Mouse (Mus musculus): ENCODE results near the gene Agpat3.
"Not testable (repeated sequence)": the region's sequence is repeated elsewhere in the genome, so short reads cannot be mapped to it uniquely, and the experiment has no call there.

Agpat3 gene

DNA sequence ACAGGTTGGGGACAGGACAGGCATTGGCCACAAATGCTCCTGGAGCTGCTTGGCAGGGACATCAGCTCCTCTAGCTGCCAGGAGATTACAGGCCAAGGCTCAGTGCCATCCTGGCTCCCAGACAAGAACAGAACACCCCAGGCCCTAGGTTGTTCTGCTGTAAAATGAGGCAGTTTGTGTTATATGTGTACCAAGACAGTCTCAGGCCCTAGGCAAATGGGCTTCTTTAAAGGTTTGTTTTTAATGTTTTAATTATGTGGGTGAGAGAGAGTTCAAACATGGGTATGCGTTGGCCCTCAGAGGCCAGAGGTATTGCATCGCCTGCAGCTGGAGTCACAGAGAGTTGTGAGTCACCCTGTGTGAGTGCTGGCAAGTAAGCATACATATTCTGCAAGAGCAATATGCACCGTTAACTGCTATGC is 8.0 kb upstream of the Agpat3 start:
- DNase-seq: no peak

DNA sequence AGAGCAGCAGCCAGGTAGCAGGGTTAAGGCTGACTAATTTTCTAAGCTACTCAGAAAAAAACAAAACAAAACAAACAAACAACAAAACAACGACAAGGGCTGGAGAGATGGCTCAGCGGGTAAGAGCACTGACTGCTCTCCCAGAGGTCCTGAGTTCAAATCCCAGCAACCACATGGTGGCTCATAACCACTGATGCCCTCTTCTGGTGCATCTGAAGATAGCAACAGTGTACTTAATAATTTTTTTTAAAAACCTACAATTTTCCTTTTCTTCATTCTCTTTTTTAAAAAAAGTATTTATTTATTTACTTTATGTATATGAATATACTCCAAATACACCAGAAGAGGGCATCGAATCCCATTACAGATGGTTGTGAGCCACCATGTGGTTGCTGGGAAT is 6.7 kb upstream of the Agpat3 start:
- DNase-seq: not testable (repeated sequence)

DNA sequence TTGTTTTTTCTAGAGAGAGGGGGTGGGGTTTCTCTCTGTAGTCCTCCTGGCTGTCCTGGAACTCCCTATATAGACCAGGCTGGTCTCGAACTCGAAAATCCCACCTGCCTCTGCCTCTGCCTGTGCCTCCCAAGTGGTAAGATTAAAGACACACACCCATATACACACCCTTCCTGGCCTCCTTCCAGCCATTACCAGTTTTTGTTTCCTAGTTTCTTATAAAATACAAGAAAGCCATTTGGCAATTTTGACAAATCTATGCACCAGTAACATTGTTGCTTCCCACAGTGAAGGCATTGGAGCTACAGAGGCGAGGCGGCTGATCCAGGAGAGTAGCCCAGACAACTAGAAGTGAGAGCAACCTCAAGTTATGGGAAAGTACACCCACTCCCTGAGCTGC is 6.0 kb upstream of the Agpat3 start:
- no peak for DNase-seq

DNA sequence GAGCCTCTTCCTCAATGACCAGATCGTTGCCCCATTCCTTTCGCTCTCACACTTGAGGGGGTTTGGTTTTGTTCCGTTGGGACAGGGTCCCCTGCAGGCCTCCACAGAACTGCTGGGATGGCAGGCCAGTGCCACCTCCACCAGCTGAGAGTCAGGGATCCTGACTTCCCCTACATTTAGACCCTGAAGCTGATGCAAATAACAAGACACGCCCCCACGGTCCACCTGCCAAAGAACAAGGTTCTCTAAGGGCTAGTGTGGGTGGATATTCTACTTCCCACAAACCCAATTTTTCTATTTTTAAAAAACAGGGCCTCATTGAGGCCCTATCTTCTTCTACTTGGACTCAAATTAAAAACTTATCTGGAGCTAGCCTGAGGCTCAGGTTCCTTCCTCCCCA is 5.5 kb upstream of the Agpat3 start:
- peak; percentile 20 for DNase-seq

DNA sequence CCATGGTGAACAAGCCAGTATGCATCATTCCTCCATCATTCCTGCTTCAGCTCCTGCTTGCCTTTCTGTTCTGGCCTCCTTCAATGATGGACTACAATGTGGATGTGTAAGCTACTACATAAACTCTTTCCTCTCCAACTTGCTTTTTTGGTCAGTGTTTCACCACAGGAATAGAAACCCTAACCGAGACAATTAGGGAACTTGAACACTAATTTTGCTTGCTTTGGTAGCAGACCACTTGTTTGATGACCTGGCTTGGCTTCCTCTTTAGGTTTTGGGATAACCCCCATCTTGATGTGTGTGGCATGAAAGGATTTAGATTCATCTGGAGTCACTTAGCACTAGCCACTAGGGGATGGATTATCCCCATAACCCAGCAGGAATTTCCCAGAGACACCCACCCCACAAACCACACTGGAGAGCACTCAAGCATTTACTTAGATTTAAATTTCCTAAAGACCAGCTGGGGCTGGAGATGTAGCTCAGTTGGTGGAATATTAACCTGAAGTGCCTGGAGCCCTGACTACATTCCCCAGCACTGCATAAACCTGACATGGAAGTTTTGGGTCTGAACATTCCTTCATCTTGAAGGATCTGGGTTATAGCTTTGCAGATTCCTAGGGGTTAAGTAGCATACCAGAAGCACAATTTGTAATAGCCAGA is 3.8 kb upstream of the Agpat3 start:
- DNase-seq: peak; percentile 76

DNA sequence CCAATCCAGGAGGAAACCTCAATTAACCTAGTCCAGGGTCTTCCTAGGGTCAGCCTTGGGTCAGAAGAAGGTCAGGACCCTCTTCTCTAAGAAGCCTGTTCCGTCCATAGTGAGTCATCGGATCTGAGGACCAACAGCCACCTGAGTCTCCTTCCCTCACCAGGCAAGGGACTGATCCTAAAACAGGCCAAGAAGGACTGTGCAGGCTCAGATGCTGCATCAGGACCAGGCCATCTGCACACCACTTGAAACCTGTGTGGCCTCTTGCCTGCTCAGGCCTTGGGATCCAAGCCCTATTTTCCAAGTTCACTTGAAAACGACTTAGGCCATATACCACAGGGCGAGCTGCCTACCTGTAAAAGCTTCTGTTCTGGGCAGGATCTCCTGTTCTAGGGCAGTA is 907 bp upstream of the Agpat3 start:
- DNase-seq: no peak

DNA sequence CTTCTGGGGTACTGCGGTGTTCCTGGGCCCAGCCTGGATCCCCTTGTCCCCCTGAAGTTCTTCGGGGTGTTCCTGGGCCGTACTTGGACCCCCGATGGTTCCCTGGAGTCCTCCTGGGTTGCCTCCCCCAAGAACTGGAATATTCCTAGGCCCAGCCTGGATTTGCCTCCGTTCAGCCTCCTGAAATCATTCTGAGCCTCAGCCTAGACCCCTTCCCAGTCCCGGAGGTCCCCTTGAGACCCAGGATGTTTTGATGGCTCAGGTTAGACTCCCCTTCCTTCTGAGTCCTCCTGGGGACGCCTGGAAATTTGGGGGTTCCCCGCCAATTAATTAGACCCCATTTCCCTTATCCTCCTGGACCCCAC is 359 bp upstream of the Agpat3 start:
- DNase-seq: no peak

DNA sequence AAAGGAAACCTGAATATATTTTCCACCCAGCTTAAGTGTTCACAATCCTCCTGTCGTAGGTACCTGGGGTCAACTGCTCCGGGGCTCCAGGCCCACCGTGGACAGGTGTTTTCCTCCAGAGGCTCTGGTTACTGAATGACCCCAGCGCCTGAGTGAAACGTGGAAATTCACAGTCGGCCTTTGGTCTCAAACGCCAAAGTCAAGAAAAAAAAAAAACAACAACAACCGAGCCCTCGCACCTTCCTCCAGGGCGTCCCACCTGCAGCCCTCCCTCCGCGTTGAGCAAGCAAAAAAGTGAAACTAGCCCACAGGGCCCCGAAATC is 764 bp downstream of the Agpat3 start:
- DNase-seq: peak; percentile 75

DNA sequence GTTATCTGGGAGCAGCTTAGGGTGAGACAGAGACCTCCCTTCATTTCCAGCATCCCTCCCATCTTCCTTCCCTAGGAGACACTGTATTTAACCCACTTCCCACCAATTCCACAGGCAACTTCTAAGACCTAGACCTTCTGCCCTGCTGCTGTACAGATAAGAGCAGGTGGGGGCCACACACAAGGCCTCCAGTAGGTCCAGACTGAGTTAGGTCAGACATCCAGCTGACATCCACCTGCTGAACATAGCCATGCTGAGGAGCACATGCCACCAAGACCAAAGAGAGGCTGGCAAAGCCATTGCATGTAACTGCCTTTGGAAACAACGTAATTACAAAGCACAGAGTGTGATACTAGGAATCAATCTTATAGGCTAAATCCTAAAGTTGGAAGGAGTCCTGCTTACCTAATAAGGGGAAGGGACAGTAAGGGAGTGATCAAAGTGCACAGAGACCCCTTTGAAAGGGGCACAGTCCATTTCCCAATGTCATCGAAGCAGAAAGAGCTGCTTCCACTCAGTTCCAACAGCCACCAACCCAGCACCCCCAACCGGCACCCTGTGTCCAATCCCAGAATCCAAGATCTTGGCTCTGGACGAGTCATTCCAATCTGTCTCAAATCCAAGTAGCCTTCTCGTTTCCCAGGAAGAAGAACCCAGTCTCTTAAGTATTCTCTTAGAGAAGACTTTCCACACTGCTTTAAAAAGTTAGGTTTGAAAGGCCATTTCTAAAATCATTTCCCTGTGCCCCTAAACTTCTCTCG is 1.3 kb downstream of the Agpat3 start:
- no peak for DNase-seq

DNA sequence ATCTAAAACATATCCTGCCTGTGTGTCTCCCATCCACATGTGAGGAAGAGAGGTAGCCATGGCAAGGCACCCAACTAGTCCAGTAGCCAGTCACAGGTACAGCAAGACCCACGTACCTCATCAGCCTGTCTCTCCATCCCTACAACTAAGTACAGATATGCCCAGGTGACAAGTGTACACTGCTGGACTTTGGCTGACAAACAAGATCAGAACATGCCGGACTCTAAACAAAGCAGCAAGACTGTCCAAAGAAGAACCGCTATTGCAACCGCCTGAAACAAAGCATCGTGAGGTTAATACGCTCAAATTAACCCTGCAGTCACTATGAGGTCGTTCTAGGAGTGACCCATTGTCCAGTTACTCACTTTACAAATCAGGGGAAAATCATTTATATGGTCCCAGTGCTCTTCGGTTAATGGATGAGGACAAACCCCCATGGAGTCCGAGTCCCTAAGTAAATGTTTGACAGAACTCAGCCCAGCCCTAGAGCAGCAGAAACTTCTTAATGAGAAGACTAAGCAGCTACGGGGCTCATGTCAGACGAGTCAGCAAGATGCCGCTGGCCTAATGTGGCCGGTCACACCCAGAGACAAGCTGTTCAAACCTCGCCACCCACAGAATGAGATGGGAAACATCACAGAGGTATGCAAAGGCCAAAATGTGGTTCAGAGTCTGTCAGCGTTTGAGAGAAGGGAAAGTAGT is 2.7 kb downstream of the Agpat3 start:
- peak; percentile 92 for DNase-seq

DNA sequence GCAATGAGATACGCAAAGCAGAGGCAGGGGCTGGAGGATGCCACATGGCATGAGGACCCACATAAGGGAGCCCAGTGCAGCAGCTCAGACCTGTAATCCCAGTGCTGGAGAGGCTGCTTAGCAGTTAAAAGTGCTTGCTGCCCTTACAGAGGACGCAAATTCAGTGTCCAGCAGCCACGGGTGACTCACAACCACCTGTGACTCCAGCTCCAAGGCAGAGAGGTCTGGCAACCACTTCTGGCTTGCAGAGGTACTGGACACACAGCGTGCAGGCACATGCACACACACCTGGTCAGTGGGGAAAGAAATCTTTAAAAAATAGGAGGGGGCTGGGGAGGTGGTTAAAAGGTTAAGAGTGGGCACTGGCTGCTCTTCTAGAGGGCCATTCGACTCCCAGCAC is 4.1 kb downstream of the Agpat3 start:
- no peak for DNase-seq

DNA sequence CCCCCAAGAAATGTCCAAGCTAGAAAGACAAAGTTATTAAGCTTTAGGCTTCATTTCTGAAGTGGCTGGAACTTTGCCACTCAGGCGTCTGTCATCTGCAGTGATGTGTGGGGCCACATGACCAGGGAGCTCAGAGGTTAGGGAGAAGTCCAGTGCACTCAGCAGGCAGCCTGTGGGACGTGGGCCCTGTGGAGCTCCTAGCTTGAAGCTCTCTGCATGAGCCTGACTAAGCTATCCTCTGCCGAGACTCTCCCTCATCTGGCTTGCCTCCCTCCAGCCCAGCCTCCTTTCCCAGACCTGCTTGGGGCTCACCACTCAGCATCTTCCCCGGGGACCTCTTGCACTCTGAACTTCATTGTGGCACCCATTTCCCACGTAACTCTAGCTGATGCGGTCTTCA is 4.8 kb downstream of the Agpat3 start:
- DNase-seq: peak; percentile 84

DNA sequence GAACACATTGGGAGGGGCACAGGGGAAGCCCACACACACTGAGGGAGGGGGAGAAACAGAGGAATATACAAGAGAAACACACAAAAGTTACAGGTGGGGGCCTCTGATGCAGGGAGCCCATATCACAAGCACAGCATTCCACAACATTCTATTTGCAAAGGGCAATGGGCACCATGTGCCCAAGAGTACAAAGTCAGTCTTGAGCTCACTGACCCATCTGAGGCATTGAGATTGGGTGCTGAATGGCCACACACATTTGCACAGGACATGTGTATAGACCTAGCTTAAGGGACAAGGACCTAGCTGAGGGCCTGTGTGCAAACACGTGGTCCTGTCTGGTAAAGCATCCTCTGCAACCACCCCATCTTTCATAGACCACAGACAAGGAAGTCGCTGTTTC is 6.8 kb downstream of the Agpat3 start:
- peak; percentile 70 for DNase-seq

DNA sequence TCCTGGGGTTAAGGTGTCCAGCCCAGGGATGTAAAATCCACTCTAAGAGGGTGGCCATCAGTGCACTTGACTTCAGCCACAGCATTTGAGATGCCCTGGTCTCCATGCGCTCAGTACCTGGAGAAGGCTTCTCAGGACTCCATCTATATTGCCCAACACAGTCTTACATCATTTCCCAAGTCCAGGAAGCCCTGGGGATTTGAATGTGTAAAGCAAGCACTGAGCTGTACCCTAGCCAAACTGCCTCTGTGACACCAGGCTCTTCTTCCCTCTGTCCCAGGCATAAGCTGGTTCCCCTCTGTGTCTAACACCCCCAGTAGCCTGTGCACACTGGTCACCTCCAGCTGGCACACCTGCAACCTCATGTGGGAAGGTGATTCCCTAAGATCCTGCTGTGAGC is 10.2 kb downstream of the Agpat3 start:
- DNase-seq: no peak

DNA sequence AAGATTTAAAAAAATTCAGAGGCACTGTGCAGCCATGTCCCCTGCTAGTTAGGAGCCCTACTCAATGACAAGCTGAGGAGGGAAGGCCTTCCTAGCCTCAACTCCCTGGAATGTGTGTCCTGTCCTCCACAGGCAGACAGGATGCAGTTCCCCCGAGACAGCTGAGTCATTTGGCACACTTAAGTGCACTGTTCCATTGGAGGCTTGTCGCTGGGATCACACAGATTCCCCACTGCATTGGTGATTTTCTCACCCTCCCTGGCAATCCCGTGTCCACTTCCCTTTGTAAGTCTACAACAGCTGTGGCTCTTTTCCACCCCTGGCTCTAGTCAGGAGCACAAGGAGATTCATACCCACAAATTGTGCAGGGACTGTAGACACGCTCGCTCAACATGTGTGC is 14.1 kb downstream of the Agpat3 start:
- DNase-seq: peak; percentile 46

DNA sequence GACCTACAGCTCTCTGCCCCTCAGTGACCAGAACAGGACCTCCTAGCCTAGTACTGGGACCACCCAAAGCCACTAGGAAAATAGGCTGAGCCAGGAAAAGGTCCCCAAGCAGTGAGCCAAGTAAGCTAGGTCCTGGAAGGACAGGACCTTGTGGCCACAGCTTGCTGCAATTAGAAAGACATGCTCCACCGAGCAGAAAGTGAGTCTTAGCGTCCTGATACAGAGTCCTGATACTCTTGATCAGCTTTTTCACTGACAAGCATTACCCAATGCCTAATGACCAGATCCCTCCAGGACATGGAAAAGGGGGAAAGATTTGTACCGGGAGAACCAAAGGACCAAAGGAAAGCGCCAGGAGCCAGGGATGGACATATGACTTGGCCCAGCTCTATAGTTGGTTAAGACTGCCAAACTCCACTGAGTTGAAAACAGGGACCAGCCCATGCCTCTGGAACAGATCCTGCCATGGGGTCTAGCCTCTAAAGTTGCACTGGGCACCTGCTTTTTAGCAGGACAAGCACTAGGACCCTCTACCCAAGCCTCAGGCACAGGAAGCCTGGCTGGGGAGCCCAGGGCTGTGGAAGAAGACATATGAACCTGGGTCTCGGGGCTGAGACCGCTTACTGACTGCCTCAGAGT is 17.2 kb downstream of the Agpat3 start:
- peak; percentile 66 for DNase-seq

DNA sequence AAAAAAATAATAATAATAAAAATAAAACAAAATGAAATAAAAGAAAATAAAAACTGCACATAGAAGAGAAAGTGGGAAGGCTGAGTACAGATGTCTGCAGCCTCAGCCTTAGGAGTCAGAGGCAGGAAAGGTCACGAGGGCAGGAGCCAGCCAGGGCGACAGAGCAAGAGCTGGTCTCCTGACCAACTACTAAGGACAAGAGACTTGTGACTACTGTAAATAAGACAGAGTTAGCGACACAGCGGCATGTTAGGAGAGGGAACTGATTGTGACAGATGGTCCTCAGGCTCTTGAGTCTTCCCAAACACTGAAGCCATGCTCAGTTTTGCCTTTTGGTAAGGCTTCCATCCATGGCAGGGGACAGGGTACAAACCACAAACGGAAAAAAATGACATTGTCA is 20.7 kb downstream of the Agpat3 start:
- no peak for DNase-seq

DNA sequence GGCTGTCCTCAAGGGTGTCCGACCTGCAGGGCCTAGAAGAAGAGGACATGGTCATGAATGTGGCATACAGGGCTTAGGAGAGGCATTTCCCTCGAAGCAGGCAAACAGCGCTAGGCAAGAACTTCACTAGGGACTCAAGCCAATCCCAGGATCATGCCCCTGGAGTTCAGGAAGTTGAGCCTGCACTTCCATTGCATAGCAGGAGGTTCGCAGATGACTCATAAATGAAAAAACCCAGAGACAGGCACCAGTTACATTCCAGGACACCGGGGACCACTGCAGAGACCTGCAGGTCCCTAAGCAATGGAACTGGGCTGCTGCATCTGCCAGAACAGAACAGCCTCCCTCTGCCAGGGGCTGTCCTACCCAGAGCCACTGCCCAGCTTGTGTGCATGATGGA is 23.0 kb downstream of the Agpat3 start:
- DNase-seq: no peak

DNA sequence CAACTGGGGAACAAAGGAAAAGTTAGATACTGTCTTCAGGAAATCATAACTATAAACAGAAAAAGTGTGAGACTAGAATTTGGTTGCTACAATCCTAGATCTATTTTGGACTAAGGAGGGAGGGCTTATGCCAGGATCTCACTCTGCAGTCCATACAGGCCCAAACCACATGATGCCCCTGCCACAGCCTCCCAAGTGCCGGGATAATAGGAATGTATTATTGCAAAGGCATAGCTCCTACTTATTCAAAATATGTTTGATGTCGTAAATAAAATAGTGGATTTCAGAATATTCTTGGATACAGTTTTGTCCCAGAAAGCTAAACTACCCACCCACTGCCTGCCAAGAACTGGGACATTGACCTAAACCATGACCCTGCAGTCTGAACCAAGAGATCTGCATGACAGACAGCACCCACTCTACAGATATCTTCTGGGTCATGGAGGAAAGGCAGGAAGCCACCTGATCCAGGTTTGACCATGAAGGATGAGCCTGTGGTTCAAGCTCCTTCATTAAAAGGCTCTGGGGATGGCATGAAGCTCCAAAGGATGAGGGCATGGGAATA is 24.2 kb downstream of the Agpat3 start:
- DNase-seq: no peak

DNA sequence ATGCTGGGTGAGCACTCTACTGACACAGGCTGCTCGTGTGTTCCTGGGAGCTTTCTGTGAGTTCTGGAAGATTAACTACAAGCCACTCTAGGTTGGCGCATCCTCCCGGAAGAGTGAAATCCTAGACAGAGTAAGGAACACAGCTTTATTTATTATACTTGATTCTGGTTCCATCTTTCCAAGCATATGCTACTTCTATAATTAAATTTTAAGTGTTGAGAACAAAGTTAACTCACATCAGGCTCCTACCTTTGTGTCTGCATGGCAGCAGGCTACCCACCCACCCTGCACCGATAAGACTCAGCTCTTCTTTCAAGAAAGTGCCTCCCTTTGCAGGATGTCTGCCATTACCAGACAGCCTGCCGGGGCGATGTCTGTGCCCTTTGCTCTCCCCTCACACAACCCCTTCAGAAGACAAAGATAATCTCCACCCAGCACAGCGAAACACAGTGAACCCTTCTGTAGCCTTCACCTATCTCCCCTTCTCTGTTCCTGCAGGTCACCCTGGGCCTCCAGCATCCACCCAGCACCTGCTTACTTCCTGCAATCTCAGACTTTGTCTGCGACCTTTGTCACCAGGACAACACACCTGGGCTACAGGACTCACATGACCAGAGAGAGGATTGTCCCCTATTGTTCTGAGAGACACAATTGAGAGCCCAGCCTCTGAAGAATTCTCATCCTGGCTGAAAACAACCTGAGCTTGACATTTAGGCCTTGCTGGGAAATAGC is 26.2 kb downstream of the Agpat3 start:
- no peak for DNase-seq

DNA sequence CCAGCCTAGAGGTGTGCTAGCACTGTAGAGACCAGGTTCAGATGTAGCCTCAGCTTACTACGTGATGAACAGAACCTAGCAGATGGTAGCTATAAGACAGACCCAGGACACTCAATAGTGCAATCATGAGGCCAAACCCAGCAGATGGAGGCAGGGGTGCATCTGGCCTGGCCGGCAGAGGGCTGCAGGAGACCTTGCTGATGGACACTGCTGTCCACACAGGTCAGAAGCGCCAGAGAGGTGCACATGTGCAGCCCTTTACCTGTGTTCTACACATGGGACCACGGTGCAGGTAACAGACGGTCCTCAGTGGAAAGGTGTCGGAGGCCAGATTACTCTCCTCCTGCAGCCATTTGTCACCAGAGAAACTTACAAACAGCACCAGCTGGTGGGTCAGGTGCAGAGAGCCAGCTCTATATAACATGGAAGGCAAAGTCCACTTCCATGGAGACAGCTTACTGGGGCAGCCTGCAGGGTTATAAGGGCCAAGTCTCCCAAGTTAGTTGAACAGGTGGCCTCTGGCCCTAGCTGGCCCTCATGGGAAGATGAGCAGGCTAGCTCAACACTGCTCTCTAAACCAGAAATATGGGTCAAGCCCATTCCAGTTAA is 27.6 kb downstream of the Agpat3 start:
- peak; percentile 64 for DNase-seq

DNA sequence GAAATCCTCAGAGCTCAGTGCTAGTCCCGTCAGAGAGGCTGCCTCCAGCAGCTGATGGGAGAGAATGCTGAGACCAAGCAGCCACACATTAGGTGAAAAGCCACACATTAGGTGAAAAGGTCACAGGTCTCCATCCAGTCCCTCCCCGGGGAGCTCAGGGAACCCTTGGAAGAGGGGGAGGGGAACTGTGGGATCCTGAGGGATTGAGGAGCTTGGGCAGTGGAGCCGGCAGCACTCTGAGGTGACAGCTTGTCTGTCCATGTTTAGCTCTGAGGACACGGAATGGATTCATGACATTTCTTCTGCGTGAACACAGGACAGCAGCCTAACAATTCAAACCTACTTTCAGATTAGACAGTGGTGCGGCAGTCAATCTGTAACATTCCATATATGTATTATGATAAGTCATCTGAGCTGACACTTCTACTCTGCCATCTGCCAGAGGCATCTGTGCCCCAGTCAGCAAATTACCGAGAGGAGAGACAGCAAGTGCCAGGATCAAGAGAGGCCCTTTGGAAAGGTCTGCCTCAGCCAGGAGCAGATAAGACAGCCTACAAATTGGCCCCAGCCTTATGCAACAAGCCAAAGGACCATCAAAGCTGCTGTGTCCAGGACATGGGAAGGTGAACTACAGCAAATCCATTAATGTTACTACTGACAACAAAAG is 28.9 kb downstream of the Agpat3 start:
- DNase-seq: no peak

Data from kidney, adult 9 months (tissue).